Mouse (Mus musculus) kidney, postnatal 0 days (tissue): Measurements from ENCODE around the gene Atad3a. TPM values are rescaled to one million over a fixed set of nuclear protein-coding genes. Genes with fewer than 3 reads are reported as not detected.
A peak's percentile ranks its signal among the peaks of the same experiment; 100 is the strongest.

Experiments
- ATAC-seq: fragments of 200-750 bp; cut with Nextera tagmentation; replicated peaks from 2 replicates; pipeline ENCODE4 v1.8.0; 2017; ENCODE audit warnings: low read depth, moderate number of reproducible peaks, moderate TSS enrichment, moderate library complexity; ENCODE audit not compliant: low FRiP score
- DNase-seq: peaks from one replicate; pipeline ENCODE4 v3.0.0-alpha.2; 2016; ENCODE audit warnings: low spot score
- H3K27ac ChIP-seq: fragments of 300-500 bp; sonication (generic); 2 replicates; pipeline ENCODE4 v1.5.1; 2014; ENCODE audit warnings: mild to moderate bottlenecking
- H3K27me3 ChIP-seq: fragments of 300-500 bp; sonication (generic); 2 replicates; pipeline ENCODE4 v1.6.1; 2014; ENCODE audit warnings: low read length, mixed read lengths; ENCODE audit not compliant: insufficient read depth
- H3K36me3 ChIP-seq: fragments of 300-500 bp; sonication (generic); 2 replicates; pipeline ENCODE4 v1.6.1; 2014; ENCODE audit warnings: low read length, mixed read lengths; ENCODE audit not compliant: insufficient read depth
- H3K4me1 ChIP-seq: fragments of 300-500 bp; sonication (generic); replicated peaks from 2 replicates; pipeline ENCODE4 v1.6.1; 2014; ENCODE audit warnings: antibody characterized with exemption, low read length, mixed read lengths; ENCODE audit not compliant: insufficient read depth
- H3K4me2 ChIP-seq: fragments of 300-500 bp; sonication (generic); 2 replicates; pipeline ENCODE4 v1.6.1; 2014; ENCODE audit warnings: mild to moderate bottlenecking, low read length, moderate library complexity, mixed read lengths
- H3K4me3 ChIP-seq: fragments of 300-500 bp; sonication (generic); replicated peaks from 2 replicates; pipeline ENCODE4 v1.5.1; 2014; ENCODE audit warnings: low read depth, low read length
- H3K9ac ChIP-seq: fragments of 300-500 bp; sonication (generic); 2 replicates; pipeline ENCODE4 v1.6.1; 2014; ENCODE audit warnings: low read depth, low read length
- H3K9me3 ChIP-seq: fragments of 300-500 bp; sonication (generic); replicated peaks from 2 replicates; pipeline ENCODE4 v1.6.1; 2016; ENCODE audit warnings: low read length, inconsistent platforms, mixed read lengths
- CTCF ChIP-seq: IDR thresholded peaks from 2 replicates; pipeline ENCODE4 v1.5.1; 2016; ENCODE audit warnings: antibody characterized with exemption, low read depth, mild to moderate bottlenecking, moderate library complexity
- WGBS: fragments of 180-500 bp; shearing (Covaris S2); extraction: QIAGEN DNeasy Blood & Tissue Kit; methylation state at CpG from one replicate; pipeline ENCODE4 v1.1.7; 2014; 5-methylcytosine and 5-hydroxymethylcytosine counted together
- polyA plus RNA-seq: library from polyadenylated mRNA; unstranded; fragments of >200 nt; fragmentation: Nextera tagmentation; extraction: Ambion mirVana; gene quantifications from 2 replicates; pipeline ENCODE4 v1.2.1, GENCODE M21; 2015

The Atad3a gene
- polyA plus RNA-seq, 1 experiment from 2014 or later, result 92.1 TPM

- no peaks in the 10 kb centered on the region for H3K36me3 ChIP-seq
- ATAC-seq (no peak), DNase-seq (peak; percentile 73)
- no peak overlapping the region for H3K4me2 ChIP-seq
- no peaks in the 10 kb centered on the region for H3K4me1 ChIP-seq
- TF ChIP-seq CTCF, result peak; percentile 87
- H3K9ac ChIP-seq, result no peak overlapping the region
- H3K27ac ChIP-seq, result no peak overlapping the region
- H3K27me3 ChIP-seq, result no peaks in the 10 kb centered on the region
- H3K4me3 ChIP-seq, result no peak overlapping the region
- H3K9me3 ChIP-seq, result no peaks in the 10 kb centered on the region
Observed at GRCm38 (mm10) chr4:155700425-155700824, 60.5 kb downstream of the Atad3a start.

- WGBS, result 64% methylated on average over 16 of the region's 16 CpGs
- Histone ChIP-seq H3K4me1 (0 out of 2 replicates have a peak, but pooled peaks cover 6% of the 10 kb centered on the region), H3K9ac (no peak overlapping the region), H3K27ac (no peak overlapping the region), H3K4me2 (no peak overlapping the region), H3K4me3 (no peak overlapping the region), H3K9me3 (no peaks in the 10 kb centered on the region), H3K36me3 (no peaks in the 10 kb centered on the region), H3K27me3 (no peaks in the 10 kb centered on the region)
- ATAC-seq (no peak), DNase-seq (no peak)
- TF ChIP-seq CTCF, result no peak
Observed at GRCm38 (mm10) chr4:155696261-155697255, 64.3 kb downstream of the Atad3a start.

GRCm38 (mm10) chr4:155695531-155696062, 65.3 kb downstream of the Atad3a start:
- no peaks in the 10 kb centered on the region for H3K9me3 ChIP-seq
- H3K9ac ChIP-seq, result no peak overlapping the region
- H3K4me1 ChIP-seq, result 0 out of 2 replicates have a peak, but pooled peaks cover 6% of the 10 kb centered on the region
- no peak overlapping the region for H3K4me2 ChIP-seq
- no peak overlapping the region for H3K27ac ChIP-seq
- ATAC-seq, result no peak
- no peak for DNase-seq
- no peaks in the 10 kb centered on the region for H3K27me3 ChIP-seq
- no peak overlapping the region for H3K4me3 ChIP-seq
- WGBS, result 77% methylated on average over 4 of the region's 4 CpGs
- H3K36me3 ChIP-seq, result no peaks in the 10 kb centered on the region
- no peak for TF ChIP-seq CTCF

- Histone ChIP-seq H3K27ac (0 out of 2 replicates have a peak overlapping the region, but pooled peaks have one; percentile 19), H3K27me3 (no peaks in the 10 kb centered on the region), H3K9me3 (no peaks in the 10 kb centered on the region), H3K4me1 (0 out of 2 replicates have a peak, but pooled peaks cover 6% of the 10 kb centered on the region), H3K9ac (peak overlapping the region; percentile 75), H3K36me3 (no peaks in the 10 kb centered on the region), H3K4me2 (peak overlapping the region; percentile 96), H3K4me3 (peak overlapping the region; percentile 66)
- DNase-seq (peak; percentile 51), ATAC-seq (peak; percentile 57)
- 0 out of 2 replicates have a peak, but pooled peaks have one; percentile 34 for TF ChIP-seq CTCF
- WGBS, result under 1% methylated on average over 85 of the region's 92 CpGs
Observed at GRCm38 (mm10) chr4:155694482-155695401, 66.2 kb downstream of the Atad3a start.

GRCm38 (mm10) chr4:155694111-155694481, 66.8 kb downstream of the Atad3a start, which contains the start of gene Fndc10:
Fndc10 (plus strand) TSS chr4:155694342.
- peak within 1 kb of the TSS; percentile 75 for H3K9ac ChIP-seq

More at GRCm38 (mm10) chr4:155694111-155694481, 66.8 kb downstream of the Atad3a start, which contains the start of gene Fndc10:
- no peaks in the 10 kb centered on the region for H3K36me3 ChIP-seq
- DNase-seq (peak; percentile 65), ATAC-seq (peak; percentile 73)
- TF ChIP-seq CTCF, result peak; percentile 39; the same call in 1 of the 2 replicates
- WGBS, result 2% methylated on average over 43 of the region's 47 CpGs
- H3K27me3 ChIP-seq, result no peaks in the 10 kb centered on the region
- no peaks in the 10 kb centered on the region for H3K9me3 ChIP-seq
- peak within 1 kb of the TSS; percentile 96 for H3K4me2 ChIP-seq
- H3K4me1 ChIP-seq, result 0 out of 2 replicates have a peak, but pooled peaks cover 6% of the 10 kb centered on the region
- peak within 1 kb of the TSS; percentile 66 for H3K4me3 ChIP-seq
- 0 out of 2 replicates have a peak within 1 kb of the TSS, but pooled peaks have one; percentile 19 for H3K27ac ChIP-seq
